Mouse (Mus musculus) MEL (cell line): ENCODE measurements at regions not wholly inside any gene's neighbourhood (a gene's known extent, or its start where the extent isn't known, plus 50 kb on each side); places are given as distances from the start of the nearest gene placed in this dataset.

Experiments
- CTCF ChIP-seq, 3 experiments: IDR thresholded peaks in 2 of 3; conservative IDR thresholded peaks in 1 of 3; 2 replicates each; pipeline ENCODE4 v1.5.1; 2011 to 2012; ENCODE audit warnings: low read length in 3 of 3, low read depth in 2 of 3, mild to moderate bottlenecking in 2 of 3, improper control_type of control experiment in 1 of 3, inconsistent platforms in 1 of 3, mixed read lengths in 1 of 3, moderate library complexity in 1 of 3; ENCODE audit not compliant: control insufficient read depth in 1 of 3, insufficient read depth in 1 of 3, poor library complexity in 1 of 3, severe bottlenecking in 1 of 3
- EP300 ChIP-seq, 2 experiments: IDR thresholded peaks; 2 replicates each; pipeline ENCODE4 v1.6.1; 2011; ENCODE audit warnings: improper control_type of control experiment in 2 of 2, low read length in 2 of 2, low read depth in 1 of 2, mild to moderate bottlenecking in 1 of 2
- MAX ChIP-seq: IDR thresholded peaks from 2 replicates; pipeline ENCODE4 v1.6.1; 2011; ENCODE audit warnings: low read length, improper control_type of control experiment
- POLR2A ChIP-seq, 2 experiments: IDR thresholded peaks; 2 replicates each; pipeline ENCODE4 v1.6.1; 2011 to 2012; ENCODE audit warnings: low read length in 2 of 2, mild to moderate bottlenecking in 2 of 2, control low read depth in 1 of 2, improper control_type of control experiment in 1 of 2, low read depth in 1 of 2, moderate library complexity in 1 of 2; ENCODE audit not compliant: control insufficient read depth in 1 of 2, insufficient read depth in 1 of 2, poor library complexity in 1 of 2
- TAL1 ChIP-seq: IDR thresholded peaks from 2 replicates; pipeline ENCODE4 v1.6.1; 2012; ENCODE audit warnings: mild to moderate bottlenecking, inconsistent platforms, low read length, moderate library complexity, mixed read lengths
- USF1 ChIP-seq: IDR thresholded peaks from 2 replicates; pipeline ENCODE4 v1.6.1; 2014; ENCODE audit warnings: low read depth, mild to moderate bottlenecking, inconsistent platforms, low read length, improper control_type of control experiment, moderate library complexity
- ZC3H11A ChIP-seq: IDR thresholded peaks from 2 replicates; pipeline ENCODE4 v1.6.1; 2012; ENCODE audit warnings: low read depth, mild to moderate bottlenecking, inconsistent platforms, low read length, improper control_type of control experiment
- ZMIZ1 ChIP-seq: IDR thresholded peaks from 2 replicates; pipeline ENCODE4 v1.6.1; 2012; ENCODE audit warnings: low read depth, mild to moderate bottlenecking, inconsistent platforms, low read length, improper control_type of control experiment, moderate library complexity

DNA sequence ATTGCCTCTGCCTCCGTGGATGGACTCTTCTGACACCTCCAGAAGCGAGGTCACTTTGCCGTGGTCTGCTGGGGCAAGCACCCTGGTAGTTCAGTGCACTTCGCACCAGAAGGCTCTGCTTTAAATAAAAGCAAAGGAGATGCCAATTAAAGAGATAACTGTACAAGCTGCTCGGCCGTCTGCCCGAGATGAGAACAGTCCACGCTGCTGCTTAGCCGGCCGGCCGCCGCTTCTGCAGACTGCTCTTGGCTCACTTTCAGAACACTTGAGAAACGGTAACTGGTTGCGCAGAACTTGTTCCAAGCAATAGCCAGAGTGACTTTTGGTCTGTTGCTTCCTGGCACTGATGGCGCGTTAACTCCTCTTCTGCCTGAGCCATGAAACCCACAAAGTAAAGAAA lies 121.0 kb upstream of the Rreb1 start:
- no peak for TF ChIP-seq ZC3H11A
- no peak for TF ChIP-seq MAX
- no peak for TF ChIP-seq USF1
- TF ChIP-seq TAL1 = no peak
- no peak for TF ChIP-seq EP300 (IDR thresholded peaks at IDR 0.05; ENCODE audit: low read depth in 1 of 2, low read length in 2 of 2)
- no peak for TF ChIP-seq CTCF (IDR thresholded peaks at IDR 0.05 in 2 of 3, conservative IDR thresholded peaks at IDR 0.05 in 1 of 3; ENCODE audit: control insufficient read depth in 1 of 3, insufficient read depth in 1 of 3, low read depth in 2 of 3, low read length in 3 of 3, poor library complexity in 1 of 3, severe bottlenecking in 1 of 3)
- no peak for TF ChIP-seq ZMIZ1
- no peak for TF ChIP-seq POLR2A (IDR thresholded peaks at IDR 0.05; ENCODE audit: control insufficient read depth in 1 of 2, insufficient read depth in 1 of 2, low read depth in 1 of 2, low read length in 2 of 2, poor library complexity in 1 of 2)
